Mouse (Mus musculus) lung, adult 2 months (tissue): ENCODE measurements around the gene Pitx1. TPM values are rescaled to one million over a fixed set of nuclear protein-coding genes. Genes with fewer than 3 reads are reported as not detected.

ENCODE experiments used
- DNase-seq: peaks from one replicate; pipeline ENCODE4 v3.0.0; 2022
- H3K4me1 ChIP-seq: fragments of 200-500 bp; 2 replicates; pipeline ENCODE4 v1.6.1; 2011; ENCODE audit warnings: low read length; ENCODE audit not compliant: control insufficient read depth, insufficient read depth
- H3K4me3 ChIP-seq: fragments of 200-500 bp; replicated peaks from 2 replicates; pipeline ENCODE3; 2011; ENCODE audit warnings: low read depth, mild to moderate bottlenecking, control low read depth, low read length; ENCODE audit errors: extremely low read depth
- CTCF ChIP-seq: fragments of 200-500 bp; IDR thresholded peaks from 2 replicates; pipeline ENCODE4 v1.5.1; 2011; ENCODE audit warnings: mild to moderate bottlenecking, low read length, control low read depth; ENCODE audit not compliant: insufficient read depth
- POLR2A ChIP-seq: fragments of 200-500 bp; IDR thresholded peaks from 2 replicates; pipeline ENCODE4 v1.6.1; 2011; ENCODE audit warnings: low read depth, mild to moderate bottlenecking, control low read depth, low read length, borderline replicate concordance; ENCODE audit errors: extremely low read depth
- WGBS: fragments of 180-500 bp; shearing (Covaris S2); methylation state at CpG from one replicate; pipeline ENCODE4 v1.1.7; 2018; 5-methylcytosine and 5-hydroxymethylcytosine counted together
- polyA plus RNA-seq: library from polyadenylated mRNA; depleted of rRNA; stranded (reverse); fragments of >200 nt; gene quantifications from 2 replicates; pipeline ENCODE4 v1.2.3, GENCODE M21; 2012

Gene Pitx1
- polyA plus RNA-seq, 1 experiment = 26.6 TPM

- Histone ChIP-seq H3K4me3 (no peak overlapping the region), H3K4me1 (peaks cover 7% of the 10 kb centered on the region; the same call in 1 of the 2 replicates)
- DNase-seq = no peak
- 8% methylated on average over 32 of the region's 32 CpGs for WGBS
- TF ChIP-seq CTCF = no peak
- no peak for TF ChIP-seq POLR2A
These were observed 10.7 kb downstream of the Pitx1 start for GRCm38 (mm10) chr13:55825245-55825681.

DNA sequence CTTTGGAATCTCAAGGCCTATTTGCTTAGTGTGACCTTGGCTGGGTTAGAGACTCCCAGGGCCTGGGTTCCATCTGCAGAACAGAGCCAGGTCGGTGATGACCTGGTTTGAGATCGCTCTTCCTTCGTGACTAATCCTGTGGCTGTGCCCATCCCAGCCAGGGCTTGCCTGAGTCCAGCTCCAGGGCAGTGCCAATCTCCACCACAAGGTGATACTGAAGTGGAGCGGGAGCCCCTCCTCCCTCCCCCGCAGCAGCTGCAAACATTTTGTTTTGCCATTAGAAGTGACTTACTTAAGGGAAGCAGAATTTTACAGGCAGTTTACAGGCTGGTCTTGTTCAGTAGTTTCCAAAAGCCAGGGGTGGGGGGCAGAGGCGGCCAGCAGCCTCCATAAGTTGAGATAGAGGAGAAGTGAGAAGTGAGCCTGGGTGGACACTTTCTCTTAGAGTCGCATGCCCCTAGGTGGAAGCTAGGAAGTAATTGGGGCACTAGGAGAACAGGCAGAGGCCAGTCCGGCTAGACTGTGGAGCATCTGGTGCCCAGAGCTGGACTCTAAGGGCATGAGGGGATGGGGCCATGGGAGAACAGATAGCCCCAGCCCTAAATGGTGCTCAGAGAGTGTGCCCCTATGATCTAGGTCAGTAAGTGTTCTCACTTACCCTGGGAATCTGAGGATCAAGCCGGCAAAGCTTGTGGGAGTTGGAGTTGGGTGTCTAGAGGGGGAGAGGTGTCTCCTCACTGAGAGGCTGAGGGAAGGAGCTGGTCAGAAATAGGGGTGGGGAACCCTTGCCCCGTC, 11.6 kb downstream of the Pitx1 start:
- no peak for DNase-seq
- WGBS = 23% methylated on average over 10 of the region's 10 CpGs
- TF ChIP-seq CTCF (no peak), POLR2A (no peak)
- Histone ChIP-seq H3K4me3 (no peak overlapping the region), H3K4me1 (peaks cover 7% of the 10 kb centered on the region; the same call in 1 of the 2 replicates)

DNA sequence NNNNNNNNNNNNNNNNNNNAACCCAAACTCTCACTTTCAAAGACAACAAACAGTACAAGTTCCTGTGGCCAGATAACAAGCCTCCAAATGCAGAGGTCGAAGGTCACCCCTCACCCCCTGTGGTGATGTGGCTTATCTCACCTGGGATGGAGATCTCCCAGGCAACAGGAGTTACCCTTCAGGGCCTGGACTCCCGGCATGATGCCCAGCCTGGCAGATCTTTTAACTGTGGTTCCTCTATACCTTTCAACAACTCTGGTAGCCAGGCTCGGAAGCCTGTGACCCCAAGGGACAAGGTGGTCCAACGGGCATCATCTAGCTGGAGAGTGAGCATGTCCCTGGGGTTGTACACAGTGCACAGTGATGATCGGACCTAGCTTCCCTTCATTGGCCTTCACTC, 13.5 kb downstream of the Pitx1 start:
- Histone ChIP-seq H3K4me1 (peaks cover 4% of the 10 kb centered on the region; the same call in 1 of the 2 replicates), H3K4me3 (no peak overlapping the region)
- no peak for DNase-seq
- WGBS = 55% methylated on average over 5 of the region's 5 CpGs
- TF ChIP-seq CTCF (no peak), POLR2A (no peak)

- no peak overlapping the region for H3K4me3 ChIP-seq
- H3K4me1 ChIP-seq = no peaks in the 10 kb centered on the region
- TF ChIP-seq POLR2A (no peak), CTCF (no peak)
- DNase-seq = no peak
- WGBS = 80% methylated on average over 6 of the region's 6 CpGs
These were observed 21.2 kb downstream of the Pitx1 start for GRCm38 (mm10) chr13:55814834-55815233.

GRCm38 (mm10) chr13:55813490-55814016, 22.4 kb downstream of the Pitx1 start:
- Histone ChIP-seq H3K4me3 (no peak overlapping the region), H3K4me1 (no peaks in the 10 kb centered on the region)
- TF ChIP-seq POLR2A (no peak), CTCF (no peak)
- no peak for DNase-seq
- 55% methylated on average over 5 of the region's 5 CpGs for WGBS

DNA sequence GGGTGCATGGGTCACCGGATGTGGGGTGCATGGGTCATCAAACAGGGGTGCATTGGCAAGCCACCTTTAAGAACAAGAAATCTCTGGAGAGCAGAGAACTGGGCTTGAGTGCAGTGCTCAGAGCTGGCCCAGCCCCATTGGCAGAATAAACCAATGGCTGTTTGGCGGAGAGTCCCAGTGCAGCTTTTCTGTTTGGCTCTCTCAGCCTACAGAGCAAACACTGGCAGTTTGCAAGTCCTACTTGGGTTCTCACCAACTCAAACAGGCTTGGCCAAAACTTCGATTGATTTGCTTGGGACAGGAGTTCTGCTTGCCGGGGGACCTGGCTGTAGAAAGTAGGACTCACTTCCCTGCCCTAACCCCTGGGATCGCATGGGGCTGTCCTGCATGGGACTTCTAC, 25.0 kb downstream of the Pitx1 start:
- TF ChIP-seq POLR2A = no peak
- TF ChIP-seq CTCF = no peak
- DNase-seq = no peak
- 55% methylated on average over 5 of the region's 5 CpGs for WGBS

GRCm38 (mm10) chr13:55809707-55810106, 26.3 kb downstream of the Pitx1 start:
- H3K4me1 ChIP-seq = no peaks in the 10 kb centered on the region
- TF ChIP-seq CTCF (no peak), POLR2A (no peak)
- DNase-seq = no peak
- 95% methylated on average over 10 of the region's 10 CpGs for WGBS
- no peak overlapping the region for H3K4me3 ChIP-seq

More for the DNA sequence above, 25.0 kb downstream of the Pitx1 start:
- Histone ChIP-seq H3K4me3 (no peak overlapping the region), H3K4me1 (no peaks in the 10 kb centered on the region)

DNA sequence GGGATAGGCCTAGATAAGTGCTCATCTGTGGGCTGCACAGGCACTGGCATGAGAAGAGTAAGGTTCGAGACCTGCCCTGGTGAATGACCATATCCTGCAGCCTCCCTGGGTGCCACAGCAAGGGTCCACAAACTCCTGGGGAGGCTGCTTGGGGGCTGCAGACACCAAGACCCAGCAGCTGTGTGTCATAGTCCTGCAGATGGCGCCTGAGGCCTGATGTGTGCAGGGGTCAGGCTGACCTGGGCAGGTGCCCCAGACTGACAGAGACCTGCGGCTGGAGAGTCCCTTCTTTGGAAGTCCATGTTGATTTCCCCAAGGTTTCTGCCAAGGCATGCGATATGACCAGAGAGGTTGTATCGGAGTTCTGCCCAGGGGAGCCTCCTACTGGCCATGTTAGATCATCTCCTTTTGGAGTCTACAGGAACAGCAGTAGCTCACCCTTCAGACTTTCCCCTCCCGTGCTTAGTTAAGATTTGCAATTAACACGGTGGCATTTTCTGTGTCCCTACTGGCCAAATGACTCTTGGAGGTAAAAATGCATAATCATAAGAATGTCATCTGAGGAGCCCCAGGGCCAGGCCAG, 26.9 kb downstream of the Pitx1 start:
- no peak overlapping the region for H3K4me3 ChIP-seq
- DNase-seq = no peak
- H3K4me1 ChIP-seq = no peaks in the 10 kb centered on the region
- 75% methylated on average over 7 of the region's 7 CpGs for WGBS
- TF ChIP-seq CTCF = no peak
- no peak for TF ChIP-seq POLR2A

DNA sequence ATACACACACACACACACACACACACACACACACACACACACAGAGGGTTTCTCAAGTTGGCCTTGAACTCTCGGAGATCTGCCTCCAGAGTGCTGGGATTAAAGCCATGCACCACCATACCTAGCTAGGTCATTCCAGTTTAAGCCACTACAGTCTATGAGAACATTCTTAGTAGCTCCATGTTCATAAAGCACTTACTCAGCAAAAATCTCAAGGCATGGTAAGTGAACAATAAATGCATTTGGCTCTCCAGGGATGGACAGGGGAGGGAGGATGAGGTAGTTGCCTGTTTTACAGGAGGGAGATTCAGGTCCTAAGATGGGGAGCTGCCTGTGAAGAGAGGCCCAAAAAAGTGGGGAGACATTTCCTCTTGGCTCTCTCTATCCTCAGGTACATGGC, 32.0 kb downstream of the Pitx1 start:
- no peaks in the 10 kb centered on the region for H3K4me1 ChIP-seq
- no peak overlapping the region for H3K4me3 ChIP-seq
- 85% methylated on average over 1 of the region's 1 CpGs for WGBS
- TF ChIP-seq CTCF (no peak), POLR2A (no peak)
- no peak for DNase-seq

DNA sequence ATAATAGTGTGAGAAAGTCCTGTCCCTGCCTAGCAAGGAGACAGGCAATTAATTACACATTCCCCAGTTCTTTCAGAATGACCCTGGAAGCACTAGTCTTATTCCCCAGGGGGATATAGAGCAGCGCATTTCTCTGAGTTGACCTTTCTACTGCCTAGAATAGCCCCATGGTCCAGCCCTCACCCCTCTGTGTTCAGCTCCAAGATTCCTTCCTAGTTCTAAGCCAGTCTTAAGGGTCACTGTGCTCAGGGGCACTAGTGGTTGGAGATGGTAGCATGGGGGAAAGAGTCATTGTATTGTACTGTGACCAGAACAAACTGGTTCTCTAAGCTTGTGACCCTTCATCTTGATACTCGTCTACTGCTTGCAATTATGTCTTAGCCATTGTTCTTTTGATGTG, 34.7 kb downstream of the Pitx1 start:
- 78% methylated on average over 2 of the region's 2 CpGs for WGBS
- H3K4me1 ChIP-seq = no peaks in the 10 kb centered on the region
- DNase-seq = no peak
- TF ChIP-seq POLR2A (no peak), CTCF (no peak)
- H3K4me3 ChIP-seq = no peak overlapping the region

GRCm38 (mm10) chr13:55786120-55786519, 49.9 kb downstream of the Pitx1 start:
- 35% methylated on average over 11 of the region's 11 CpGs for WGBS
- DNase-seq = peak; percentile 47
- TF ChIP-seq POLR2A (no peak), CTCF (no peak)
- Histone ChIP-seq H3K4me3 (no peak overlapping the region), H3K4me1 (no peaks in the 10 kb centered on the region)
